Mouse (Mus musculus): ENCODE data around the gene Gm21958. TPM values are rescaled to one million over a fixed set of nuclear protein-coding genes. Genes with fewer than 3 reads are reported as not detected.

The Gm21958 gene
- total and polyA plus RNA-seq, 3 experiments, result 0.45 TPM; not detected in 2

GRCm38 (mm10) chr3:54723741-54724500 is 9.8 kb upstream of the Gm21958 start:
- Histone ChIP-seq H3K9ac (ENCODE audit: control insufficient read depth, low read depth, low read length, poor library complexity, severe bottlenecking) (no peak overlapping the region), H3K36me3 (ENCODE audit: control insufficient read depth in 1 of 2, insufficient read depth in 2 of 2, low read length in 2 of 2) (peaks cover 5 to 46% of the 10 kb centered on the region in 2 experiments), H3K79me2 (ENCODE audit: control insufficient read depth, insufficient read depth, low read length, poor library complexity) (no peaks in the 10 kb centered on the region), H3K9me3 (replicated peaks; ENCODE audit: insufficient read depth, low read length) (no peaks in the 10 kb centered on the region), H3K27ac (ENCODE audit: control insufficient read depth, low read depth, low read length) (no peak overlapping the region; the same call in 1 of the 2 replicates), H3K4me3 (ENCODE audit: control insufficient read depth in 1 of 2, insufficient read depth in 1 of 2, low read depth in 2 of 2, low read length in 2 of 2) (no peak overlapping the region), H3K27me3 (ENCODE audit: control insufficient read depth in 1 of 2, insufficient read depth in 2 of 2, low read length in 2 of 2) (no peaks in the 10 kb centered on the region), H3K4me1 (ENCODE audit: control insufficient read depth in 1 of 2, insufficient read depth in 2 of 2, low read length in 2 of 2) (peaks cover 2 to 7% of the 10 kb centered on the region in 2 experiments; a peak in 2 of 4 replicates)
- peak; percentile 47 for DNase-seq (ENCODE audit: low read depth, low spot score)
- TF ChIP-seq MXI1 (IDR thresholded peaks at IDR 0.05; ENCODE audit: low read depth, low read length) (0 out of 2 replicates have a peak, but pooled peaks have one; percentile 35), ETS1 (IDR thresholded peaks at IDR 0.05; ENCODE audit: low read depth, low read length) (no peak), USF2 (IDR thresholded peaks at IDR 0.05; ENCODE audit: borderline replicate concordance in 1 of 2, insufficient read depth in 1 of 2, low read depth in 1 of 2, low read length in 2 of 2) (no peak), ELF1 (IDR thresholded peaks at IDR 0.05; ENCODE audit: low read depth, low read length) (peak; percentile 15; the same call in 1 of the 2 replicates), KAT2A (conservative IDR thresholded peaks at IDR 0.05; ENCODE audit: low read depth, low read length) (no peak)

- H3K4me3 ChIP-seq (ENCODE audit: control insufficient read depth in 1 of 2, insufficient read depth in 1 of 2, low read depth in 2 of 2, low read length in 2 of 2), result no peak overlapping the region
- H3K4me1 ChIP-seq (ENCODE audit: control insufficient read depth in 1 of 2, insufficient read depth in 2 of 2, low read length in 2 of 2), result peaks cover 2 to 10% of the 10 kb centered on the region in 2 experiments; a peak in 3 of 4 replicates
- no peaks in the 10 kb centered on the region for H3K9me3 ChIP-seq (replicated peaks; ENCODE audit: insufficient read depth, low read length)
- no peak overlapping the region for H3K9ac ChIP-seq (ENCODE audit: control insufficient read depth, low read depth, low read length, poor library complexity, severe bottlenecking)
- no peak for TF ChIP-seq ZMIZ1 (IDR thresholded peaks at IDR 0.05; ENCODE audit: low read depth, low read length)
- TF ChIP-seq USF1 (IDR thresholded peaks at IDR 0.05; ENCODE audit: low read depth, low read length), result peak; percentile 58; the same call in 1 of the 2 replicates
- TF ChIP-seq ZC3H11A (IDR thresholded peaks at IDR 0.05; ENCODE audit: low read depth, low read length), result no peak
- TF ChIP-seq RCOR1 (IDR thresholded peaks at IDR 0.05; ENCODE audit: low read depth, low read length), result no peak
- no peak for TF ChIP-seq JUND (IDR thresholded peaks at IDR 0.05; ENCODE audit: low read depth, low read length)
- TF ChIP-seq TCF12 (IDR thresholded peaks at IDR 0.05; ENCODE audit: low read depth, low read length), result no peak
- no peak for TF ChIP-seq MAFK (IDR thresholded peaks at IDR 0.05; ENCODE audit: borderline replicate concordance, low read depth, low read length)
- H3K79me2 ChIP-seq (ENCODE audit: control insufficient read depth, insufficient read depth, low read length, poor library complexity), result no peaks in the 10 kb centered on the region
- H3K27me3 ChIP-seq (ENCODE audit: control insufficient read depth in 1 of 2, insufficient read depth in 2 of 2, low read length in 2 of 2), result no peaks in the 10 kb centered on the region
- DNase-seq (ENCODE audit: low read depth, low spot score), result peak; percentile 68
- H3K27ac ChIP-seq (ENCODE audit: control insufficient read depth, low read depth, low read length), result no peak overlapping the region
- peaks cover 5 to 53% of the 10 kb centered on the region in 2 experiments for H3K36me3 ChIP-seq (ENCODE audit: control insufficient read depth in 1 of 2, insufficient read depth in 2 of 2, low read length in 2 of 2)
Observed at GRCm38 (mm10) chr3:54718947-54719346, 4.8 kb upstream of the Gm21958 start.

GRCm38 (mm10) chr3:54717348-54717747 is 3.2 kb upstream of the Gm21958 start:
- H3K9ac ChIP-seq (ENCODE audit: control insufficient read depth, low read depth, low read length, poor library complexity, severe bottlenecking), result no peak overlapping the region
- peaks cover 0 to 4% of the 10 kb centered on the region in 2 experiments; a peak in 2 of 4 replicates for H3K4me1 ChIP-seq (ENCODE audit: control insufficient read depth in 1 of 2, insufficient read depth in 2 of 2, low read length in 2 of 2)
- H3K27ac ChIP-seq (ENCODE audit: control insufficient read depth, low read depth, low read length), result no peak overlapping the region
- H3K9me3 ChIP-seq (replicated peaks; ENCODE audit: insufficient read depth, low read length), result no peaks in the 10 kb centered on the region
- DNase-seq (ENCODE audit: low read depth, low spot score), result no peak
- H3K36me3 ChIP-seq (ENCODE audit: control insufficient read depth in 1 of 2, insufficient read depth in 2 of 2, low read length in 2 of 2), result peaks cover 0 to 60% of the 10 kb centered on the region in 2 experiments; a peak in 3 of 4 replicates
- no peak overlapping the region for H3K4me3 ChIP-seq (ENCODE audit: control insufficient read depth in 1 of 2, insufficient read depth in 1 of 2, low read depth in 2 of 2, low read length in 2 of 2)
- H3K27me3 ChIP-seq (ENCODE audit: control insufficient read depth in 1 of 2, insufficient read depth in 2 of 2, low read length in 2 of 2), result no peaks in the 10 kb centered on the region
- no peaks in the 10 kb centered on the region for H3K79me2 ChIP-seq (ENCODE audit: control insufficient read depth, insufficient read depth, low read length, poor library complexity)
- TF ChIP-seq GATA1 (IDR thresholded peaks at IDR 0.05; ENCODE audit: low read depth, low read length) (no peak), RAD21 (IDR thresholded peaks at IDR 0.05; ENCODE audit: low read depth, low read length) (no peak), ZNF384 (IDR thresholded peaks at IDR 0.05; ENCODE audit: low read depth, low read length) (no peak), UBTF (IDR thresholded peaks at IDR 0.05; ENCODE audit: borderline replicate concordance, insufficient read depth, low read depth, low read length) (no peak), NRF1 (IDR thresholded peaks at IDR 0.05; ENCODE audit: insufficient read depth, low read depth, low read length, poor library complexity, severe bottlenecking) (no peak), TCF12 (IDR thresholded peaks at IDR 0.05; ENCODE audit: low read depth, low read length) (no peak)

Data from MEL (cell line).